Mouse (Mus musculus) neural tube, embryonic 14.5 days (tissue): Measurements from ENCODE around the gene Agbl3. TPM values are rescaled to one million over a fixed set of nuclear protein-coding genes. Genes with fewer than 3 reads are reported as not detected.
A peak's percentile ranks its signal among the peaks of the same experiment; 100 is the strongest.

Experiments used
- ATAC-seq: fragments of 200-750 bp; cut with Nextera tagmentation; 2 replicates; pipeline ENCODE4 v1.8.0; 2017; ENCODE audit warnings: low read depth, mild to moderate bottlenecking, moderate TSS enrichment, moderate library complexity
- H3K27ac ChIP-seq: fragments of 300-500 bp; sonication (generic); 2 replicates; pipeline ENCODE4 v1.5.1; 2014; ENCODE audit warnings: low read depth, mild to moderate bottlenecking, control low read depth, low read length, moderate library complexity, mixed read lengths
- H3K27me3 ChIP-seq: fragments of 300-500 bp; sonication (generic); 2 replicates; pipeline ENCODE4 v1.6.1; 2014; ENCODE audit warnings: low read length; ENCODE audit not compliant: control insufficient read depth, insufficient read depth
- H3K36me3 ChIP-seq: fragments of 300-500 bp; sonication (generic); 2 replicates; pipeline ENCODE4 v1.6.1; 2014; ENCODE audit warnings: low read length, mixed read lengths; ENCODE audit not compliant: control insufficient read depth, insufficient read depth
- H3K4me1 ChIP-seq: fragments of 300-500 bp; sonication (generic); 2 replicates; pipeline ENCODE4 v1.6.1; 2014; ENCODE audit warnings: low read length; ENCODE audit not compliant: control insufficient read depth, insufficient read depth
- H3K4me2 ChIP-seq: fragments of 300-500 bp; sonication (generic); 2 replicates; pipeline ENCODE4 v1.6.1; 2014; ENCODE audit warnings: mild to moderate bottlenecking, low read depth, low read length, control low read depth
- H3K4me3 ChIP-seq: fragments of 300-500 bp; sonication (generic); 2 replicates; pipeline ENCODE4 v1.5.1; 2014; ENCODE audit warnings: low read depth, low read length, control low read depth, mixed read lengths
- H3K9ac ChIP-seq: fragments of 300-500 bp; sonication (generic); replicated peaks from 2 replicates; pipeline ENCODE4 v1.6.1; 2014; ENCODE audit warnings: low read depth, mild to moderate bottlenecking, control low read depth, low read length, mixed read lengths
- H3K9me3 ChIP-seq: fragments of 300-500 bp; sonication (generic); 2 replicates; pipeline ENCODE4 v1.6.1; 2016; ENCODE audit warnings: low read length; ENCODE audit not compliant: control insufficient read depth
- whole genome bisulfite sequencing: fragments of 180-500 bp; shearing (Covaris S2); extraction: QIAGEN DNeasy Blood & Tissue Kit; methylation state at CpG from one replicate; pipeline ENCODE4 v1.1.7; 2014; 5-methylcytosine and 5-hydroxymethylcytosine counted together
- polyA plus RNA-seq: library from polyadenylated mRNA; unstranded; fragments of >200 nt; fragmentation: Nextera tagmentation; extraction: Ambion mirVana; gene quantifications from 2 replicates; pipeline ENCODE4 v1.2.1, GENCODE M21; 2014

Agbl3 gene
- 12.7 and 15.2 TPM in 2 replicates for polyA plus RNA-seq

DNA sequence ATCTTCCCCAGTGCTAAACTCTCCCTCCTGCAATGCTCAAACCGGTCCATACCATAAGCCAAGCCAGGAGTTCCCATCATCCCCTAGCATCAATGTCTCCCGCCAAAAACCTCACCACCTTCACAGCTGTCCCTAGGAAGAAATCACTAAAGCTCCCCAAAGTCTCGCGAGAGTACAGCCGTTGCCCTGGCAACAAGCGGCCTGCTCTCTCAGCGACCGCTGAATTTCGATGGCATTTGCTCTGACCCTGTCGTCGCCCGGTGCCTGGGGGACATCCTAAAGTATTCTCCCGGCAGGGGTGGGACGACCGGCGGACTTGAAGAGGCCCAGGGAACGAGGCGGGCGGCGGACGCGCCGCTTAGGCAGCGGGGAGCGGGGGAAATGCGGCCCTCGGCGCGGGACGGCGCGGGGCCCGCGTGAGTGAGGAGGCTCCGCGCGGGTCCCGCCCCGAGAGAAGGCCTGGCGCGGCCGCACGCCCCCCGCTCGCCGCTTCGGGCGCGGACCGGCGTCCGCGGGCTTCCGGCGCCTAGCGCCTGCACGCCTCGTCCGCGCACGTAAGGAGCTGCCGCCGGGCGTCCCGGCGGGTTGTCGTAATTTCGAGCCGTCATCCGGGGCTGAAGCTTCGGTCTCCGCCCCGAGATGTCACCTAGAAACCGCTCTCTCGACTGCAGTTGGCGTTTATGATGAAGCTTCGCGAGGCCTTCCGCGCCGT, at the start of gene Agbl3:
Gene Agbl3 (plus strand): TSS at position 202 of the 712 bp plus-strand sequence.
- Histone ChIP-seq H3K27me3 (no peaks in the 10 kb centered on the region), H3K9me3 (no peaks in the 10 kb centered on the region), H3K9ac (peak within 1 kb of the TSS; percentile 92), H3K36me3 (no peaks in the 10 kb centered on the region), H3K4me2 (peak within 1 kb of the TSS; percentile 61), H3K4me3 (peak within 1 kb of the TSS; percentile 67), H3K4me1 (no peaks in the 10 kb centered on the region), H3K27ac (peak within 1 kb of the TSS; percentile 97)
- under 1% methylated on average over 50 of the region's 81 CpGs for WGBS
- peak; percentile 97 for ATAC-seq

DNA sequence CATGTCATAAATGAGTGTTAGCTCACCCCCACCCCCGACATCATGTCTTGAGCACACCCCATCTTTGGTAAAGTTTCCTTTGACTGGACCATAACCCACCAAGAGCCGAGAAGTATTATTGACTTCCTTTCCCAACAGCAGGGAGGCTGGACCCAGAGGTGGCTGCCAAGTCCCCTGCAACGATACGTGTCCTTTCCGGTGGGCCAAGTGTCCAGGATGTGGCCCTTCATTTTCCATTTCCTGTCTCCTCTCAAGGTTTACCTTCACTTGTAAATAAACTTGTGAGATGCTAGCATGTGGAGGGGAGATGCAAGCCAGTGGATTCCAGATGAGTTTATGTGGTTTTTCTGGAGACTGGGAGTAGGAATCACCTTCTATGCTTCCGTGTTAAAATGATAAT, 49.2 kb upstream of the Agbl3 start:
- no peak overlapping the region for H3K4me2 ChIP-seq
- H3K4me1 ChIP-seq = peaks cover 12% of the 10 kb centered on the region; the same call in 1 of the 2 replicates
- ATAC-seq = no peak
- 71% methylated on average over 6 of the region's 6 CpGs for WGBS
- no peak overlapping the region for H3K9ac ChIP-seq
- no peak overlapping the region for H3K27ac ChIP-seq
- no peaks in the 10 kb centered on the region for H3K36me3 ChIP-seq
- no peaks in the 10 kb centered on the region for H3K27me3 ChIP-seq
- no peak overlapping the region for H3K4me3 ChIP-seq
- H3K9me3 ChIP-seq = no peaks in the 10 kb centered on the region

DNA sequence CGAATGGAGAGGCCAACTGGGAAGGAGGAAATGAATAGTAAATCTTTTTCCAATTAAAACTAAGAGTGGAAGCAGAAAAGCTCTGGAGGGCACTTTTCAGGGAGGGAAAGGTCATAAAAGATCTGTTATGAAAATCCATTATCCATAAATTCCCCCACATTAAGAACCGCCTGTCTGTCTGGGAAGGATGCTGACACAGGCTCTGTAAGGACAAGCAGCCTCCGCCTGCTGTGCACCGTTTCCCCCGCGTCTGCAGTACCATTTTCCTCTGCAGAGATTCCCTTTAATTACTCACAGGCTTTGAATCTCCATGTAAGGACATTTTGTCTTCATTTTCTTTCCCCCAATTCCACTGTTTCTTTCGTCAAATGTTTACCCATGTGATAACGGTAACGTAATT, 48.7 kb upstream of the Agbl3 start:
- no peaks in the 10 kb centered on the region for H3K9me3 ChIP-seq
- H3K4me2 ChIP-seq = peak overlapping the region; percentile 12; the same call in 1 of the 2 replicates
- no peaks in the 10 kb centered on the region for H3K27me3 ChIP-seq
- 45% methylated on average over 9 of the region's 9 CpGs for WGBS
- H3K4me1 ChIP-seq = peaks cover 12% of the 10 kb centered on the region; the same call in 1 of the 2 replicates
- peak; percentile 78; the same call in 1 of the 2 replicates for ATAC-seq
- H3K27ac ChIP-seq = no peak overlapping the region
- H3K4me3 ChIP-seq = no peak overlapping the region
- H3K36me3 ChIP-seq = no peaks in the 10 kb centered on the region
- no peak overlapping the region for H3K9ac ChIP-seq

- 88% methylated on average over 13 of the region's 13 CpGs for WGBS
- no peak for ATAC-seq
- Histone ChIP-seq H3K4me3 (no peak overlapping the region), H3K27ac (no peak overlapping the region), H3K9me3 (no peaks in the 10 kb centered on the region), H3K9ac (no peak overlapping the region), H3K36me3 (no peaks in the 10 kb centered on the region), H3K4me1 (peaks cover 12% of the 10 kb centered on the region; the same call in 1 of the 2 replicates), H3K27me3 (no peaks in the 10 kb centered on the region), H3K4me2 (no peak overlapping the region)
Observed at GRCm38 (mm10) chr6:34734940-34735695, 45.1 kb upstream of the Agbl3 start.

- ATAC-seq = no peak
- Histone ChIP-seq H3K27me3 (no peaks in the 10 kb centered on the region), H3K27ac (no peak overlapping the region), H3K9me3 (no peaks in the 10 kb centered on the region), H3K9ac (no peak overlapping the region), H3K4me1 (peaks cover 2% of the 10 kb centered on the region; the same call in 1 of the 2 replicates), H3K36me3 (no peaks in the 10 kb centered on the region), H3K4me3 (no peak overlapping the region), H3K4me2 (no peak overlapping the region)
- 73% methylated on average over 2 of the region's 2 CpGs for WGBS
Observed at GRCm38 (mm10) chr6:34736934-34737333, 43.3 kb upstream of the Agbl3 start.

DNA sequence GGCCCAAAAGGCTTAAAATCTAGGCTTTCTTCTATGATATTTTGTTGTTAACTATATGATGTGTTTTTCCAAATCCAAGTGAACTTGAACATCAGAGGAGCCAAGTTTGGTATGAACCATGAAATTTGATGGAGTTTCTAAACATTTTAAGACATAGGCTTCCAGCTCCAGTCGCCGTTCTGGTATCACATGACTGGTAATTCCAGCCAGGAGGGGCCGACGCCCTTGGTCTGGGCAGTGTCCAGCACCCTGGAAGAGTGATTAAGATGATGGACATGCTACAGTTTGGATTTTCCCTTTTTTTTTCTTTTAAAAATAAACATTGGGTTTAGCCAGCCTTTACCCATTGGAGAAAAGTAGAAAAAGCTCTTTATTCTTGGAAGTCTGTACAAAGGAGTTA, 36.3 kb upstream of the Agbl3 start:
- ATAC-seq = no peak
- WGBS = 90% methylated on average over 4 of the region's 4 CpGs
- H3K36me3 ChIP-seq = no peaks in the 10 kb centered on the region
- no peaks in the 10 kb centered on the region for H3K9me3 ChIP-seq
- H3K27ac ChIP-seq = no peak overlapping the region
- H3K4me1 ChIP-seq = no peaks in the 10 kb centered on the region
- no peak overlapping the region for H3K4me3 ChIP-seq
- no peaks in the 10 kb centered on the region for H3K27me3 ChIP-seq
- H3K4me2 ChIP-seq = no peak overlapping the region
- no peak overlapping the region for H3K9ac ChIP-seq

- Histone ChIP-seq H3K27ac (no peak overlapping the region), H3K36me3 (no peaks in the 10 kb centered on the region), H3K9me3 (no peaks in the 10 kb centered on the region), H3K4me2 (no peak overlapping the region), H3K4me1 (no peaks in the 10 kb centered on the region), H3K4me3 (no peak overlapping the region), H3K27me3 (no peaks in the 10 kb centered on the region), H3K9ac (no peak overlapping the region)
- 73% methylated on average over 6 of the region's 6 CpGs for WGBS
- ATAC-seq = no peak
Observed at GRCm38 (mm10) chr6:34747846-34748245, 32.4 kb upstream of the Agbl3 start.

- Histone ChIP-seq H3K9ac (no peak overlapping the region), H3K27ac (no peak overlapping the region), H3K4me3 (no peak overlapping the region), H3K9me3 (no peaks in the 10 kb centered on the region), H3K27me3 (no peaks in the 10 kb centered on the region), H3K36me3 (no peaks in the 10 kb centered on the region), H3K4me2 (no peak overlapping the region), H3K4me1 (no peaks in the 10 kb centered on the region)
- no peak for ATAC-seq
- 89% methylated on average over 11 of the region's 11 CpGs for WGBS
Observed at GRCm38 (mm10) chr6:34748566-34748965, 31.7 kb upstream of the Agbl3 start.

- Histone ChIP-seq H3K27me3 (no peaks in the 10 kb centered on the region), H3K4me1 (no peaks in the 10 kb centered on the region), H3K9ac (no peak overlapping the region; the same call in 1 of the 2 replicates), H3K36me3 (no peaks in the 10 kb centered on the region), H3K4me3 (no peak overlapping the region), H3K9me3 (no peaks in the 10 kb centered on the region), H3K27ac (no peak overlapping the region), H3K4me2 (no peak overlapping the region)
- WGBS = 86% methylated on average over 6 of the region's 6 CpGs
- no peak for ATAC-seq
Observed at GRCm38 (mm10) chr6:34749526-34749925, 30.7 kb upstream of the Agbl3 start.
